Mouse (Mus musculus) left cerebral cortex, adult 9 months (tissue): ENCODE results near the gene Mtf2.
"Not testable (repeated sequence)": the region's sequence is repeated elsewhere in the genome, so short reads cannot be mapped to it uniquely, and the experiment has no call there.

Source experiments
- DNase-seq, 2 experiments: peaks; one replicate each; pipeline ENCODE4 v3.0.0; 2022; ENCODE audit warnings: low spot score in 2 of 2

Gene Mtf2

DNA sequence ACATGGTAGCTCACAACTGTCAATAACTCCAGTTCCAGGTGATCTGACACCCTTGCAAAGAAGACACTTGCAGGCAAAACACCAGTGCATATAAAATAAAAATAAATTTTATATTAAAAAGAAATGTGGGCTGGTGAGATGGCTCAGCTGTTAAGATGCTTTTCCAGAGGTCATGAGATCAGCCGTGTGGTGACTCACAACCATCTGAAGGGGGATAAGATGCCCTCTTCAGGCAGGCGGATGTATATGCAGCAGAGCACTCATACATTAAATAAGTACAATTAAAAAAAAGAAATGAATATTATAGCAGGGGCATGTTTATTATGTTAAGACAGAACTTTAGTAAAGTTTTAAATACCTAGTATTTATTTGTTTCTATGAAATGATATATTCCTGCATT, 16.9 kb downstream of the Mtf2 start:
- no peak for DNase-seq

- DNase-seq, result no peak
Observed at GRCm38 (mm10) chr5:108085440-108085839, 20.0 kb downstream of the Mtf2 start.

GRCm38 (mm10) chr5:108092731-108093130, 27.3 kb downstream of the Mtf2 start:
- DNase-seq, result not testable (repeated sequence)

GRCm38 (mm10) chr5:108097676-108098075, 32.2 kb downstream of the Mtf2 start:
- DNase-seq, result no peak

GRCm38 (mm10) chr5:108100196-108100595, 34.7 kb downstream of the Mtf2 start:
- DNase-seq, result no peak

GRCm38 (mm10) chr5:108104306-108104705, 38.8 kb downstream of the Mtf2 start:
- DNase-seq, result no peak

- no peak for DNase-seq
Observed at GRCm38 (mm10) chr5:108109346-108109745, 43.9 kb downstream of the Mtf2 start.

- no peak for DNase-seq
Observed at GRCm38 (mm10) chr5:108117693-108118092, 52.2 kb downstream of the Mtf2 start.

- no peak for DNase-seq
Observed at GRCm38 (mm10) chr5:108120221-108120900, 54.9 kb downstream of the Mtf2 start.

GRCm38 (mm10) chr5:108131849-108132440, 66.5 kb downstream of the Mtf2 start:
- no peak for DNase-seq

DNA sequence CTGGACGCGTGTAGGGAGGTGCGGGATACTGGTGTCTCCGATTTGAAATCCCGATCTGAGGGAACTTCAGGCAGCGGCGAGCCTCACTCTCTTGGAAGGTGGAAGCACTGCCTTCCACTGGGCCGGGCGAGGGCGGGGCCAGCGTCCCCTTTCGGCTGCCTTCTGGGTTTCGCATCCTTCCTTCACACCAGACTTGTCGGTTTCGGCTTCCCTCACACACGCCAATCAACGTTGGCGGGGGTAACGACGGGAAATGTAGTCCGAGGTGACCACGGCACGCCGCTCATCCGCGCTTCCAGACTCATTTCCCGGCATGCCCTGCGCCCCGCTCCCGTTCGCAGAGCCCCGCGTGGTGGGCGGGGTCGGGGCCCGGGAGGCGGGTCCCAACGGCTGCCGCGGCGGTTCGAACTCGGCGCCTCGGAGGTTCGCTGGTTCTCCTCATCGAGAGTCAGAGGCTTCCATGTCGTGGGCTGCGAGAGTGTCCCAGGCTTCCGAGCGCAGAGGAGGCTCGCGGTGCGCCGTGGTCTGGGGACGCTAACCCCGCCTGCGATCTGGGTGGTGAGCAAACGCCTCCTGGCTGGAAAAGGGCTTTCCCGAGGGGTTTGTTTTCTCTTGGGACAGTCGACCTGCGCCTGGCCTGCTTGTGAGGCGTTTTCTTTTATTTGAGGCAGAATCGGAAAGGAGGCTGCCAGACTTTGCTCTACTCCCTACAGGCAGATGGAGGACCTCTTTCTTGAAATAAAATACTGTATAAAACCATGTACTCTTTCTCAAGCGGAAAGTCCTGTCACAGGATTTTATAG, 67.2 kb downstream of the Mtf2 start, which contains the start of the genes Tmed5 and Ccdc18:
TSS of gene Tmed5 (minus strand) at position 180 of the 803 bp plus-strand sequence.
TSS of gene Ccdc18 (plus strand) at position 435 of the 803 bp plus-strand sequence.
- DNase-seq, result peak; percentile 92 to 96

DNA sequence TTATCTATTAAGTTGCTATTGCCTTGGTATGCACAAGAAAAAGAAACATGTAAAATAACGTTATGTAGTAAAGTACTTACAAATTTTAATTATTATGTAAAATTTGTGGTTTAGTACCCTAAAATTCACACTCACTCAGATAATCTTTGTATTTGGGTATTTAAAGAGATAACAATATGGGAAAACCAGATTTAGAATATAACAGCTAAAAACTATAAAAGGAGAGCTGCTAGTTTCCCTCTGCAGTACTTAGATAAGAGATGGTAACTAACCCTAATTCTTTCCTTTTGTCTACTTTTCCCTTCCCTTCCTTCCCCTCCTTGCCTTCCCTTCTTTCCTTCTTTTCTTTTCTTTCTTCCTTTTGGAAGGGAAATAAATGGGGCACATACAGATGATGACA, 87.1 kb downstream of the Mtf2 start:
- no peak for DNase-seq
